Mouse (Mus musculus) frontal cortex, postnatal 14 days (tissue): ENCODE measurements at regions not wholly inside any gene's neighbourhood (a gene's known extent, or its start where the extent isn't known, plus 50 kb on each side); places are given as distances from the start of the nearest gene placed in this dataset.
"Not testable (repeated sequence)": the region's sequence is repeated elsewhere in the genome, so short reads cannot be mapped to it uniquely, and the experiment has no call there.

Experiments used
- DNase-seq, 2 experiments: peaks; one replicate each; pipeline ENCODE4 v3.0.0; 2022; ENCODE audit warnings: low spot score in 2 of 2

DNA sequence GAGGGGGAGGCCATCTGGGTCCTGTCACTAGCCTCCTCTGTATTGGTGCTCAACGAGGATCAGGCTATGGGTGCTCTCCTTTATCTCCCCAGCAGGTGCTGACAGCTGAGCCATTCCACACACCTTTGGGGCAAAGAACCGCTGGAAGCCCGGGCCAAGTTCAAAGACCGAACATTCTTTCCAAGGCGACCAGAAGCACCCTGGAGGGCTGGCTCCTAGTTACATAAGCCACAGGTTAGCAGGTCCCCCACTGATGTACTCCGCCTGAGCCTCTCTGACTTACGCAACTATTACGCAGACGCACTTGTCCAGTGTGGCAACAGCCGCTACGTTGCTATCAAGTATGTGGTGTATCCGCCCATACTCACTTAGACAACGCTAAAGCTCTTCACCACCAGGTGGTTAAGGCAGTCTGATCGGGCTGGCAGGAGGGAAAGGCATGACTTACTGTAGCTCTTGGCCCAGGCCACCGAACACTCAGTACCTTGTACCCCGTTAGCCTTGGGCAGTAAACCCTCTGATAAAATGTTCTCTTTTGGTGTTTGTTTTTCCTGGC, 69.2 kb downstream of the Gm33543 start:
- no peak for DNase-seq

- no peak for DNase-seq
Observed at GRCm38 (mm10) chr10:95772811-95773424, 69.8 kb downstream of the Gm33543 start.

DNA sequence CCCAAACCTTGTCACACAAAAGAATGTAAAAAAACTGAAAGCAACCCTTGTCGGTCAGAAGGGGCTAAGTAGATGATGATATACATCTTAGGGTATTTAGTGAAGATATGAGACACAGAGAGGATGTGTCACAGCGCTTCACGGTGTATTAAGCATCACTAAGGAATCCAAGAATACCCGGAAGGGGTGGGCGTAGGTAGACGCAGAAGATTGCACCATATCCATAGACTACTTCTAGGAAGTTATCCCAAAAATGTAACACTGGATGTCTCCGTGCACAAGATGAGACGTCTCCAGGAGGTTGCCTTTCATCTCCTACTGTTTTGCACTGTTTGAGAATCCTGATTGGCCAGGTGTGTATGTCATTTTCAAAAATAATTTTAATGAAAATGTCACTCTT, 73.8 kb downstream of the Gm33543 start:
- no peak for DNase-seq

DNA sequence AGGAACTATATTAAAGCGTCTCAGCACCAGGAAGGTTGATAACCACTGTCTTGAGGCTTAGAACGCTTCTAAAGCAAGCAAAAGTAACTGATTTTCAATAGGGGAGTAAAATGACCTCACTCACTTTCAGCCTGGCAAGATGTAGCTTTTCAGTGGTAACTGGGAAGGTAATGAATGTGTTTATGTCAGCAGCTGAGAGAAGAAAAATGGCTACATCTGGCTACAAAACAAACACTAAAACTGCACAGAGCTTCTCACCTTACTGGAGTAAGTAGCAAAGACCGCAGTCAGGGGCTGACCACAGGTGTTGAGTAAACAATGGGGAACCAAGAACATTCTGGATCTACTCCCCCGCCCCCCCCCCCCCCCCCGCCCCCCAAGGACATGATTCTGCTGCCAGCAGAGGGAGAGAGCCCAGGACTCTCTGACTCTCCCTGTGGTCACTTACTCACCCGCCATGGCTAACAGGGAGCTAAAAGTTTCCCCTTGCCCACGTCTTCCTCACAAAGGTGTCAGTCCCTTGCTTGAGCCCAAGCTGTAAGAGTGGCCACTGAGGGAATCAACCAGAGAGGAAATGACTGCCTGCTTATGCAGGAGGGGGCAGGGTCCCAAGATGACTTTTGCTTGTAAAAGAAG, 75.1 kb downstream of the Gm33543 start:
- no peak for DNase-seq

- DNase-seq, result no peak
Observed at GRCm38 (mm10) chr10:95764129-95764528, 78.6 kb downstream of the Gm33543 start.

GRCm38 (mm10) chr10:95762632-95763031, 80.1 kb downstream of the Gm33543 start:
- DNase-seq, result no peak

GRCm38 (mm10) chr10:95761969-95762368, 80.8 kb downstream of the Gm33543 start:
- DNase-seq, result no peak

DNA sequence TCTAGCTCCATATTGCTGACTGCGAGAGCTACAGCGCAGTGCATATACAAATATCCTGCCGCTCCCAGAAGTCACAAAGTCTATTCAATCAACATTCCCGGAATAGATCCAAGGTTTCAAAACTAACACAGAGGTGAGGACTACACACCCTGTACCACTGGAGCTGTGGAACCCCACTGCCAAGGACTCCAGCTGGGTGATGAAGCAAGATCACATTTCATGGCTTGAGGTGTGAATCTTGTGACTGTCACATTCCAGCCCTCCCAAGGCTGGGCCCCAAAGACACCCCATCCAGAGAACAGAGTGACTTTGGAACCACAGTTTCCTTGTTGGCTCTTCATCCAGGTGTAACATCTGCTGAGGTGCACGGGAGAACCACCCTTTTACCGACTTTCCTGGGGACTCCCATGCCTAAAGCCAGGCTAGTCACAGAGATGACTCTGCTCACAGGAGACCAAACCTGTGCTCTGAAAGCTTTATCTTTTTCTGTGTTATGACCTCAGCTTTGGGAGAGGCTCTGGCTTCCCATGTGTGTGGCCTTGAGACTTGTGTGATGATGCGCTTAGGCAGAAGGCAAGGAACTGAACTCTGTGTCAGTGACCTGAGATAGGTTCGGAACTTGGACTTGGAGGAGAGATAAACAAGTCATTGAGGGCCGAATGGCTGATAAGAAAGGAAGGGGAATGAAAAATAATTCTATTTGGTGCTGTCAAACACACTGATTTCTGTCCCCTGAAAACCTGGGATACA, 82.4 kb downstream of the Gm33543 start:
- DNase-seq, result no peak

GRCm38 (mm10) chr10:95758181-95758580, 84.5 kb downstream of the Gm33543 start:
- no peak for DNase-seq

DNA sequence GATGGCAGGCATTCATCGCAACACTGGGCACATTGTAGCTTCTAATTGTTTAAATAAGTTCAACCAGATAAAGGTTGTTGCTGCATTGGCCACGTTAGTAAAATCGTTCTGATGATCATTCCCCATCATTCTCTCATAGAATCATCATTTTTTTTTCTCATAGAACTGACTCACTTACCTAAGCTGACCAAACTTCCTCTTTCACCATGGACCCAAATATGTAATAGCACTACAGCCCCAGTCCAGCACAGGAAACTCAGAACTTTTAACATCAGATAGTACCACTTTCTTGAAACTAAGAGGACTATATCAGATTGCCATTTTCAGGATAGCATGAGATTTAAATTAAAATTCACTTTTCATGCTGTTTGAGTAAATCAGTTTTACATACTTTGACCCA, 82.2 kb upstream of the Anapc15-ps start:
- DNase-seq, result no peak

GRCm38 (mm10) chr10:95753396-95753905, 80.2 kb upstream of the Anapc15-ps start:
- DNase-seq, result no peak

GRCm38 (mm10) chr10:95748360-95748759, 75.1 kb upstream of the Anapc15-ps start:
- DNase-seq, result no peak

DNA sequence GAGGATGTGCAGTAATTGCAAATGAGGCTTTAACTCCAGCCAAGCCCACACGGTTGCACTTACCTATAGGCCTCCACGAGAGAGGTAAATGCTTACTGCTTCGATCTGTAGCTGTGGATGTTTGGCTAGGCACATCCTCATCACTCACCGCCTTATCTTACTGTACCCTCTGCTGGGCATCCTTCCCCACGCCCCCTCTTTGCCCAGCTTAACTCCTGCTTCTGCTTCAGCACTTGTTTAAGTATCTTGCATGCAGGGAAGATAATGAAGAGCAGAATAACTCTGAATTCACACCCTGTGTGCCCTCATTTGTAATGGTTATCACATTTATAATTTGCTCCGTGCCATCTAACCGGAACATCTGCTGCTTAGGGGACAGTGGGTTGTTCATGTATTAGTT, 74.7 kb upstream of the Anapc15-ps start:
- no peak for DNase-seq

DNA sequence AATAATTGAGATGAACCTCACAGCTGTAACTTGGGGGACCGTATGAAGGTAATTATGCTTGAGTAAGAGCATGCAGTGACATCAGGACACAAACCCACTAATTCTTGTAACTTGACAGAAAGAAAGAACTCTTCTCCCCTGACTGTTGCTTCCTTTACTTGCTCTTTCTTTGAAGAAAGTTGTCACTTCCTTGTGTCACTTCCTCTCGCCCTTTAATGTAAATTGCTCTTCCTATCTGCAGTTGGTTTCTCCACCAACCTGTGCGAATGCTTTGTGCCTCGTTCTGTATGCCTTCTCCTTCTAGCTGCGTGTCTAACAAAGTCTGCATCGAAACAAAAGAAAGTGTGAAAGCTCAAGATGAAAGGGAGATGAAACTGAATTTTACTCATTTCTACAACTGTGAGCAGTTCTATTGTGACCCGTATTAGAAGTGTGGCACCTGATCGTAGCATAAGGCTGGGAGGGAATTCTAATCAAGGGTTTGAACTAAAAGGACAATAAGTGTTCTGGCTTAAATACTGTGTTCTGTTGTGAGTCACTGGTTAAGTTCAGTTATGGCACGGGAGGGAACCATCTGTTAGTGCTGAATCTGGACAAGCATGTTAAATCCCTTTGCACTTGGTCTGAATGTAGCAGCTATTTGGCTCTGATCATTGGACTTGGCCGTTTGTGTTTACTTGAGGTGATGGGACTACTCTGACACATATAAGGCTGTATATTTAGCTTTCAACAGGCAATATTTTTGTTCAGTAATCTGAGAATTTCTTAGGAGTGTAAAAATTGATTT, 72.8 kb upstream of the Anapc15-ps start:
- DNase-seq, result no peak

- no peak for DNase-seq
Observed at GRCm38 (mm10) chr10:95745254-95745653, 72.0 kb upstream of the Anapc15-ps start.

- no peak for DNase-seq
Observed at GRCm38 (mm10) chr10:95743627-95744026, 70.4 kb upstream of the Anapc15-ps start.

- DNase-seq, result no peak
Observed at GRCm38 (mm10) chr10:95739421-95739820, 66.2 kb upstream of the Anapc15-ps start.

- DNase-seq, result not testable (repeated sequence)
Observed at GRCm38 (mm10) chr10:95736743-95737142, 63.5 kb upstream of the Anapc15-ps start.

GRCm38 (mm10) chr10:95731001-95731400, 57.8 kb upstream of the Anapc15-ps start:
- DNase-seq, result no peak

DNA sequence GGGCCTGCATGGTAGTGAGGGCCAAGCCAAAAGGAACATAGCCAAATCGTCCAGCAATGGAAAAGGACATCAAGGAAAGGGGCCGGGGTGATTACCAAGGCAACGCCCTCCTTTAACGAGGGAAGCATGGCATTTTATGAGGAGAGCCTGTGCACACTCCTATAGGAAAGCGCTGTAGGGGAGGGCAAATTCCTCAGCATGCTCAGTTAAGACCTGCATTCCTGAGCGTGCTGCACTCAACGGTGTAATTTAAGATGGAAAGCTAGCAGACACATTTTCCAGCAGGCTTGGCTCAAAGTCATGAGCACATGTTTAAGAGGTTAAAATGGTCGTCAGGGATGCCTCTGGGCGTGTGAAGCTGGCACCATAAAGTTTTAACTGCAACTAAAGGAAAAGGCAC, 56.6 kb upstream of the Anapc15-ps start:
- DNase-seq, result no peak

DNA sequence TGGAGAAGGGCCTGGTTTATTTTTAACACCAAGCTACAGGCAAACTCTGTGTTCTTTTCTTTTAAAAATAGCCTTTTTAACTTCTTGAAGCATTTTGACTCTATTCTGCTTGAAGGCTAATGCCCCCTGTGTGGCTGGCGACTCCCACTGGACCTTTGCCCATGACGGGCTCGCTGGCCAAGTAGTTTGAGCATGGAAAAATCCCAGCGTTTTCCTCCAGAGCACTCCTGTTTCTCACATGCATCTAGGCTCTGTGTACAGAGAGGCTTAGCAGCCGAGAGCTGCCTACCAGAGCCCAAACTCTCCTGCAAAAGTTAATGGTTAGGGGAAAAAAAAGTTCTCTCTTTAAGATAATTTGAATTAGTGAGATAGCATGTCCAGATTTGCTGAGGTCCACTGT, 52.7 kb upstream of the Anapc15-ps start:
- DNase-seq, result peak in 1 of 2 experiments; percentile 30

DNA sequence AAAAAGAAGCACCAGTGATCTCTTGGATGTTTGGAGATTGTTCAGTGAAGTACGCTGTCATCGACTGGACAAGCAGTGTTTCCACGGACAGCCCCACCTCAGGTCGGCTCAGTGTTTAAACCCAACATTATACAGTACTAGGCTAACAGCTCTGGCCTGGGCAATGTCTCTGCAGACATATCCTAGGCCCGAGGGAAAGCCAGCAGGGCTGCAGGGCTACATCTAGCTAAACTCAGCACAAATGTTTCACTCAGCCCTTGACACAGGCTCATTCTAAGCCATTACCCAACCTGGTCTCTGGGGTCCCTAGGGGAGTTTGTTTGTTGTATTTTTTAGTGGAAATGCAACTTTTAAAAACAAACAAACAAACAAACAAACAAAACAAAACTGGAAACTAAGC, 52.1 kb upstream of the Anapc15-ps start:
- DNase-seq, result no peak
